Mouse (Mus musculus) heart, embryonic 16.5 days (tissue): ENCODE measurements around the gene Magi2. TPM values are rescaled to one million over a fixed set of nuclear protein-coding genes. Genes with fewer than 3 reads are reported as not detected.

Experiments
- ATAC-seq: fragments of 200-750 bp; cut with Nextera tagmentation; replicated peaks from 2 replicates; pipeline ENCODE4 v1.8.0; 2017; ENCODE audit warnings: moderate number of reproducible peaks; ENCODE audit not compliant: insufficient read depth, low FRiP score; ENCODE audit errors: extremely low read depth
- H3K27ac ChIP-seq: fragments of 300-500 bp; sonication (generic); 2 replicates; pipeline ENCODE4 v1.5.1; 2014; ENCODE audit warnings: mild to moderate bottlenecking, low read length, control low read depth, moderate library complexity
- H3K27me3 ChIP-seq: fragments of 300-500 bp; sonication (generic); 2 replicates; pipeline ENCODE4 v1.6.1; 2014; ENCODE audit warnings: low read length, mixed read lengths; ENCODE audit not compliant: control insufficient read depth, insufficient read depth
- H3K36me3 ChIP-seq: fragments of 300-500 bp; sonication (generic); 2 replicates; pipeline ENCODE4 v1.6.1; 2014; ENCODE audit not compliant: control insufficient read depth, insufficient read depth
- H3K4me1 ChIP-seq: fragments of 300-500 bp; sonication (generic); 2 replicates; pipeline ENCODE4 v1.6.1; 2014; ENCODE audit warnings: low read length, mixed read lengths; ENCODE audit not compliant: control insufficient read depth, insufficient read depth
- H3K4me2 ChIP-seq: fragments of 300-500 bp; sonication (generic); 2 replicates; pipeline ENCODE4 v1.6.1; 2014; ENCODE audit warnings: low read depth, mild to moderate bottlenecking, control low read depth, low read length
- H3K4me3 ChIP-seq: fragments of 300-500 bp; sonication (generic); 2 replicates; pipeline ENCODE4 v1.5.1; 2014; ENCODE audit warnings: mild to moderate bottlenecking, control low read depth, low read length
- H3K9ac ChIP-seq: fragments of 300-500 bp; sonication (generic); 2 replicates; pipeline ENCODE4 v1.6.1; 2014; ENCODE audit warnings: low read length, control low read depth
- H3K9me3 ChIP-seq: fragments of 300-500 bp; sonication (generic); replicated peaks from 2 replicates; pipeline ENCODE4 v1.6.1; 2016; ENCODE audit warnings: low read length; ENCODE audit not compliant: control insufficient read depth
- WGBS: fragments of 180-500 bp; shearing (Covaris S2); extraction: QIAGEN DNeasy Blood & Tissue Kit; methylation state at CpG from one replicate; pipeline ENCODE4 v1.1.7; 2014; 5-methylcytosine and 5-hydroxymethylcytosine counted together
- polyA plus RNA-seq: library from polyadenylated mRNA; unstranded; fragments of >200 nt; fragmentation: Nextera tagmentation; extraction: Ambion mirVana; gene quantifications from 2 replicates; pipeline ENCODE4 v1.2.1, GENCODE M21; 2015

Magi2 gene
- polyA plus RNA-seq, 1 experiment from 2014 or later = 3.3 TPM

- Histone ChIP-seq H3K27ac (no peak overlapping the region), H3K9me3 (no peaks in the 10 kb centered on the region), H3K4me1 (no peaks in the 10 kb centered on the region), H3K9ac (no peak overlapping the region), H3K27me3 (no peaks in the 10 kb centered on the region), H3K36me3 (no peaks in the 10 kb centered on the region), H3K4me3 (no peak overlapping the region), H3K4me2 (no peak overlapping the region)
- ATAC-seq = no peak
- WGBS = 63% methylated on average over 10 of the region's 10 CpGs
Observed at GRCm38 (mm10) chr5:20622837-20623573, 1396.2 kb downstream of the Magi2 start.

GRCm38 (mm10) chr5:20625117-20625516, 1398.3 kb downstream of the Magi2 start:
- Histone ChIP-seq H3K4me1 (no peaks in the 10 kb centered on the region), H3K36me3 (no peaks in the 10 kb centered on the region), H3K4me2 (no peak overlapping the region), H3K27ac (no peak overlapping the region), H3K27me3 (no peaks in the 10 kb centered on the region), H3K4me3 (no peak overlapping the region), H3K9ac (no peak overlapping the region), H3K9me3 (no peaks in the 10 kb centered on the region)
- no peak for ATAC-seq
- 63% methylated on average over 2 of the region's 2 CpGs for WGBS

- 61% methylated on average over 4 of the region's 4 CpGs for WGBS
- no peak for ATAC-seq
- H3K4me2 ChIP-seq = no peak overlapping the region
Observed at GRCm38 (mm10) chr5:20628954-20629601, 1402.2 kb downstream of the Magi2 start.

DNA sequence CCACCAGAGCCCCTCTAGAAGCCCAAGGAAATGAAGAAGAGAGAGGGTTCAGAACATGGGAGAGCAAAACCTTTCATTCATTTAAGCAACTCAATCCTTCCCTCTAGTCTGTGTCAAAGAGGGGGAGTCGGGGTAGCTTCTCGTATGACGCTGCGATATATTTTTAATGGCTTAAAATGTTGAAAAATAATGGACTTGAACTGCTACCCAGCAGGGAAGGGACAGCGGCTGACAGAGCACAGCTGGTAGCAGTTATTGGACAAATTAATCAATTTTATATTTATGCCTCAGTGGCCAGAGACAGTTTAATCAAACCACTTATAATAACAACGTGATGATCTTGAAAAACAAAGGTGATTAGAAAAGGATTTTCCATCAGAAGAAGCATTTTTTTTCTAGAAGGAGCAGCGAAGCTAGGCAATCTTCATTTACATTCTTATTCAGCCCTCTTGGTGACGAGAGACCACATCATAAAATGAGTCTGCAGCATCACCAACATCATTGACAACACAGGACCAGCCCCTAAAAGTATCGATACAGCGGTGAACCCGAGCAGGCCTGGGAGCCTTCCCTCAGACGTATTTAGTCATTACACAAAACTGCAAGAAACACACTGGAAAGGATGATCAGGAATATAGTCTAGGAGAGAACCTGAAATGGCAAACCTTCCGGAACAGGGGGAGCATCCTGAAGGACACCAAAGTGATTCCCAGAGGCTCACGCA, 1407.4 kb downstream of the Magi2 start:
- Histone ChIP-seq H3K9ac (no peak overlapping the region), H3K36me3 (no peaks in the 10 kb centered on the region), H3K4me3 (no peak overlapping the region), H3K9me3 (no peaks in the 10 kb centered on the region), H3K4me1 (no peaks in the 10 kb centered on the region), H3K27ac (no peak overlapping the region), H3K27me3 (no peaks in the 10 kb centered on the region), H3K4me2 (no peak overlapping the region)
- 78% methylated on average over 14 of the region's 14 CpGs for WGBS
- ATAC-seq = no peak

More at GRCm38 (mm10) chr5:20628954-20629601, 1402.2 kb downstream of the Magi2 start:
- no peaks in the 10 kb centered on the region for H3K4me1 ChIP-seq
- H3K27ac ChIP-seq = no peak overlapping the region
- H3K4me3 ChIP-seq = no peak overlapping the region
- H3K9ac ChIP-seq = no peak overlapping the region
- H3K27me3 ChIP-seq = no peaks in the 10 kb centered on the region
- no peaks in the 10 kb centered on the region for H3K9me3 ChIP-seq
- no peaks in the 10 kb centered on the region for H3K36me3 ChIP-seq

- Histone ChIP-seq H3K9ac (no peak overlapping the region), H3K4me2 (no peak overlapping the region), H3K36me3 (no peaks in the 10 kb centered on the region), H3K4me1 (no peaks in the 10 kb centered on the region), H3K4me3 (no peak overlapping the region), H3K9me3 (no peaks in the 10 kb centered on the region), H3K27ac (no peak overlapping the region), H3K27me3 (no peaks in the 10 kb centered on the region)
- no peak for ATAC-seq
- 65% methylated on average over 8 of the region's 8 CpGs for WGBS
Observed at GRCm38 (mm10) chr5:20634822-20635221, 1408.0 kb downstream of the Magi2 start.

- H3K27ac ChIP-seq = no peak overlapping the region
- H3K4me2 ChIP-seq = no peak overlapping the region
- no peaks in the 10 kb centered on the region for H3K27me3 ChIP-seq
- H3K4me3 ChIP-seq = no peak overlapping the region
- H3K36me3 ChIP-seq = no peaks in the 10 kb centered on the region
- H3K4me1 ChIP-seq = no peaks in the 10 kb centered on the region
- no peak overlapping the region for H3K9ac ChIP-seq
- H3K9me3 ChIP-seq = no peaks in the 10 kb centered on the region
- WGBS = 73% methylated on average over 5 of the region's 5 CpGs
- ATAC-seq = no peak
Observed at GRCm38 (mm10) chr5:20637300-20637989, 1410.6 kb downstream of the Magi2 start.

GRCm38 (mm10) chr5:20642196-20642595, 1415.4 kb downstream of the Magi2 start:
- no peak for ATAC-seq
- Histone ChIP-seq H3K36me3 (no peaks in the 10 kb centered on the region), H3K4me2 (no peak overlapping the region), H3K9ac (no peak overlapping the region), H3K4me1 (no peaks in the 10 kb centered on the region), H3K27me3 (no peaks in the 10 kb centered on the region), H3K4me3 (no peak overlapping the region), H3K27ac (no peak overlapping the region), H3K9me3 (no peaks in the 10 kb centered on the region)
- WGBS = 67% methylated on average over 7 of the region's 7 CpGs

DNA sequence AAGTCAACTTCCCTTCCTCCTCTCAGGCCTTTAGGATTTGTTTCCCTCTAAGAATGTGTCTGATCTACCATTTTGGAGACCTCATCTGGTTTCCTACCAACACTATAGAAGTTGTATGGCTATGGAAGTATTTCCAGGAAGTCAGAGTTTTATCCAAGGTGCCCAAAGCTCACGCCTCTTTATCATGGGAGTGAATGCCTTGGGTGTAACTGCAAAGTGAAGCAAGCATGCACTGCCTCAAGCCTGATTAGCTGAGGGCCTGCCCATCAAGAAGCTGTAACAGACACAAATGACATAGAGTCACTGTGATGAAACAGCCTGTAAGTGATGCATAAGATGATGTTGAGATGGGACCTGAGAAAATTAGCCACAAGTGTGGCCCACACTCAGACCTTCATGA, 1416.9 kb downstream of the Magi2 start:
- H3K4me1 ChIP-seq = no peaks in the 10 kb centered on the region
- ATAC-seq = no peak
- H3K9ac ChIP-seq = no peak overlapping the region
- no peak overlapping the region for H3K4me3 ChIP-seq
- no peaks in the 10 kb centered on the region for H3K36me3 ChIP-seq
- no peaks in the 10 kb centered on the region for H3K27me3 ChIP-seq
- H3K4me2 ChIP-seq = no peak overlapping the region
- H3K27ac ChIP-seq = no peak overlapping the region
- H3K9me3 ChIP-seq = no peaks in the 10 kb centered on the region
- 60% methylated on average over 1 of the region's 1 CpGs for whole genome bisulfite sequencing
